Mouse (Mus musculus): ENCODE results near the gene Sema4d.

DNA sequence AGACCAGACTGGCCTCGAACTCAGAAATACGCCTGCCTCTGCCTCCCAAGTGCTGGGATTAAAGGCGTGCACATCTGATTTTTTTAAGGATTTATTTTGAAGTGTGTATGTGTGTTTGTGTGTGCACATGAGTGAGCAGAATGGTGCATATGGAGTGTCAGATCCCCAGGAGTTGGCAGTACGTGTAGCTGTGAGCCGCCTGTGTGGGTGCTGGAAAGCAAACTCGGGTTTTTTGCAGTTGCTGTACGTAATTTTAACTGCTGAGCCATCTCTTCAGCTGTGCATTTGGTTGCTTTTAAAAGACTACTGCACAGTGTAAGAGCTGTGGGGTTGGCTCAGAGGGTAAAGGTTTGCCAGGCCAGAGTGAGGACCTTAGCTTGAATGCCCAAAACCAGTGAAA, 134.0 kb downstream of the Sema4d start:
- no peak for TF ChIP-seq POLR2A (IDR thresholded peaks at IDR 0.05; ENCODE audit: insufficient read depth, low read depth, low read length)
- no peak for TF ChIP-seq CTCF (IDR thresholded peaks at IDR 0.05)

Data from heart, adult 2 months (tissue).